Mouse (Mus musculus): Measurements from ENCODE around the gene Foxp1.

GRCm38 (mm10) chr6:99453763-99454520 is 68.6 kb downstream of the Foxp1 start:
- TF ChIP-seq ELF1 (IDR thresholded peaks at IDR 0.05; ENCODE audit: low read depth, low read length) (no peak), POLR2AphosphoS2 (IDR thresholded peaks at IDR 0.05; ENCODE audit: low read length) (no peak), POLR2A (IDR thresholded peaks at IDR 0.05; ENCODE audit: control insufficient read depth in 1 of 2, insufficient read depth in 1 of 2, low read depth in 1 of 2, low read length in 2 of 2, poor library complexity in 1 of 2) (no peak), MAFK (IDR thresholded peaks at IDR 0.05; ENCODE audit: borderline replicate concordance, low read depth, low read length) (no peak), MXI1 (IDR thresholded peaks at IDR 0.05; ENCODE audit: low read depth, low read length) (no peak), ZC3H11A (IDR thresholded peaks at IDR 0.05; ENCODE audit: low read depth, low read length) (no peak), MYC (IDR thresholded peaks at IDR 0.05; ENCODE audit: low read depth, low read length) (no peak), CTCF (IDR thresholded peaks at IDR 0.05 in 2 of 3, conservative IDR thresholded peaks at IDR 0.05 in 1 of 3; ENCODE audit: control insufficient read depth in 1 of 3, insufficient read depth in 1 of 3, low read depth in 2 of 3, low read length in 3 of 3, poor library complexity in 1 of 3, severe bottlenecking in 1 of 3) (no peak)

Measured in MEL (cell line).